Mouse (Mus musculus) myocyte (in vitro differentiated cells): ENCODE results near the gene Gm42417. TPM values are rescaled to one million over a fixed set of nuclear protein-coding genes. Genes with fewer than 3 reads are reported as not detected.
A peak's percentile ranks its signal among the peaks of the same experiment; 100 is the strongest.

Source experiments
- H3K27me3 ChIP-seq: one replicate; pipeline ENCODE4 v1.6.1; 2011; ENCODE audit not compliant: control insufficient read depth, insufficient read depth, insufficient read length
- H3K36me3 ChIP-seq: one replicate; pipeline ENCODE4 v1.6.1; 2011; ENCODE audit not compliant: control insufficient read depth, insufficient read depth
- H3K4me2 ChIP-seq: one replicate; pipeline ENCODE4 v1.6.1; 2011; ENCODE audit warnings: low read depth, control low read depth
- H3K4me3 ChIP-seq: one replicate; pipeline ENCODE4 v1.5.1; 2011; ENCODE audit warnings: mild to moderate bottlenecking, control low read depth, moderate library complexity
- H3K79me2 ChIP-seq: one replicate; pipeline ENCODE4 v1.6.1; 2011; ENCODE audit not compliant: control insufficient read depth, insufficient read depth
- H3ac ChIP-seq: one replicate; pipeline ENCODE4 v1.6.1; 2011; ENCODE audit not compliant: control insufficient read depth, insufficient read length
- CEBPB ChIP-seq: IDR thresholded peaks from 2 replicates; pipeline ENCODE4 v1.6.1; 2011; ENCODE audit warnings: mild to moderate bottlenecking, moderate library complexity; ENCODE audit not compliant: poor library complexity, insufficient read depth, severe bottlenecking
- E2F4 ChIP-seq: IDR thresholded peaks from one replicate; pipeline ENCODE4 v1.6.1; 2011; ENCODE audit warnings: mild to moderate bottlenecking, control low read depth, moderate library complexity; ENCODE audit not compliant: insufficient read depth
- MAX ChIP-seq: IDR thresholded peaks from one replicate; pipeline ENCODE4 v1.6.1; 2011; ENCODE audit warnings: low read depth, mild to moderate bottlenecking, control low read depth
- MYOD1 ChIP-seq, 3 experiments: IDR thresholded peaks; one replicate each; pipeline ENCODE4 v1.6.1; 2011; ENCODE audit warnings: control low read depth in 2 of 3, low read depth in 2 of 3, mild to moderate bottlenecking in 2 of 3, moderate library complexity in 1 of 3; ENCODE audit not compliant: insufficient read length in 2 of 3, control insufficient read depth in 1 of 3
- MYOG ChIP-seq, 3 experiments: IDR thresholded peaks; one replicate each; pipeline ENCODE4 v1.6.1; 2011; ENCODE audit warnings: control low read depth in 2 of 3, low read depth in 2 of 3, mild to moderate bottlenecking in 2 of 3; ENCODE audit not compliant: insufficient read length in 2 of 3, control insufficient read depth in 1 of 3, insufficient read depth in 1 of 3
- POLR2A ChIP-seq: IDR thresholded peaks from one replicate; pipeline ENCODE4 v1.6.1; 2011; ENCODE audit warnings: low read depth, mild to moderate bottlenecking, control low read depth, moderate library complexity; ENCODE audit not compliant: insufficient read length
- POLR2AphosphoS2 ChIP-seq: IDR thresholded peaks from one replicate; pipeline ENCODE4 v1.6.1; 2011; ENCODE audit warnings: low read depth, control low read depth; ENCODE audit not compliant: insufficient read length
- REST ChIP-seq: IDR thresholded peaks from one replicate; pipeline ENCODE4 v1.6.1; 2011; ENCODE audit warnings: mild to moderate bottlenecking, control low read depth, moderate library complexity; ENCODE audit not compliant: insufficient read depth, insufficient read length
- SRF ChIP-seq: IDR thresholded peaks from one replicate; pipeline ENCODE4 v1.6.1; 2011; ENCODE audit warnings: low read depth; ENCODE audit not compliant: control insufficient read depth, insufficient read length
- TCF12 ChIP-seq: IDR thresholded peaks from one replicate; pipeline ENCODE4 v1.6.1; 2011; ENCODE audit warnings: mild to moderate bottlenecking, control low read depth; ENCODE audit not compliant: poor library complexity, insufficient read depth, severe bottlenecking
- TCF3 ChIP-seq: IDR thresholded peaks from one replicate; pipeline ENCODE4 v1.6.1; 2011; ENCODE audit warnings: low read depth, control low read depth; ENCODE audit not compliant: insufficient read length
- USF1 ChIP-seq: IDR thresholded peaks from one replicate; pipeline ENCODE4 v1.6.1; 2011; ENCODE audit warnings: low read depth, mild to moderate bottlenecking, control low read depth, moderate library complexity
- polyA plus RNA-seq: library from polyadenylated mRNA; unstranded; fragments of >200 nt; fragmentation: generic; extraction: Trizol; gene quantifications from one replicate; pipeline ENCODE4 v1.2.1, GENCODE M21; 2012; ENCODE audit warnings: missing spikeins

Gene Gm42417
- polyA plus RNA-seq, 1 experiment, result 0.13 TPM

- peak within 1 kb of the TSS; percentile 98 for H3K4me2 ChIP-seq
- H3ac ChIP-seq, result peak within 1 kb of the TSS; percentile 66
- H3K79me2 ChIP-seq, result peaks cover 41% of the 10 kb centered on the region
- H3K4me3 ChIP-seq, result peak within 1 kb of the TSS; percentile 99
- TF ChIP-seq POLR2A, result peak; percentile 54
- TF ChIP-seq SRF, result no peak
- TF ChIP-seq MYOG (IDR thresholded peaks at IDR 0.05; ENCODE audit: control insufficient read depth in 1 of 3, insufficient read depth in 1 of 3, insufficient read length in 2 of 3, low read depth in 2 of 3), result peak in 1 of 3 experiments; percentile 37
- TF ChIP-seq POLR2AphosphoS2, result peak; percentile 53
- no peaks in the 10 kb centered on the region for H3K27me3 ChIP-seq
- H3K36me3 ChIP-seq, result peaks cover 15% of the 10 kb centered on the region
Observed at GRCm38 (mm10) chr1:36558031-36558993, 19.1 kb upstream of the Gm42417 start, which contains the start of gene Sema4c. Sema4c (minus strand) TSS chr1:36558349.

- H3K4me2 ChIP-seq, result peak overlapping the region; percentile 51
- peaks cover 22% of the 10 kb centered on the region for H3K36me3 ChIP-seq
- no peaks in the 10 kb centered on the region for H3K27me3 ChIP-seq
- peak overlapping the region; percentile 66 for H3ac ChIP-seq
- H3K4me3 ChIP-seq, result peak overlapping the region; percentile 99
- H3K79me2 ChIP-seq, result peaks cover 41% of the 10 kb centered on the region
- peak in 1 of 3 experiments; percentile 65 for TF ChIP-seq MYOD1 (IDR thresholded peaks at IDR 0.05; ENCODE audit: control insufficient read depth in 1 of 3, insufficient read length in 2 of 3, low read depth in 2 of 3)
- TF ChIP-seq REST, result peak; percentile 5
- no peak for TF ChIP-seq POLR2A
- TF ChIP-seq POLR2AphosphoS2, result peak; percentile 31
- TF ChIP-seq MYOG (IDR thresholded peaks at IDR 0.05; ENCODE audit: control insufficient read depth in 1 of 3, insufficient read depth in 1 of 3, insufficient read length in 2 of 3, low read depth in 2 of 3), result peak in 2 of 3 experiments; percentile 26 to 83
- TF ChIP-seq USF1, result no peak
- TF ChIP-seq TCF3, result no peak
Observed at GRCm38 (mm10) chr1:36557457-36558011, 18.3 kb upstream of the Gm42417 start.

GRCm38 (mm10) chr1:36556553-36557456 is 17.6 kb upstream of the Gm42417 start:
- Histone ChIP-seq H3K4me3 (peak overlapping the region; percentile 99), H3K27me3 (no peaks in the 10 kb centered on the region), H3ac (peak overlapping the region; percentile 66), H3K79me2 (peaks cover 41% of the 10 kb centered on the region), H3K36me3 (peaks cover 29% of the 10 kb centered on the region), H3K4me2 (peak overlapping the region; percentile 93)
- no peak for TF ChIP-seq MAX
- no peak for TF ChIP-seq MYOD1 (IDR thresholded peaks at IDR 0.05; ENCODE audit: control insufficient read depth in 1 of 3, insufficient read length in 2 of 3, low read depth in 2 of 3)
- no peak for TF ChIP-seq MYOG (IDR thresholded peaks at IDR 0.05; ENCODE audit: control insufficient read depth in 1 of 3, insufficient read depth in 1 of 3, insufficient read length in 2 of 3, low read depth in 2 of 3)
- no peak for TF ChIP-seq REST
- peak; percentile 68 for TF ChIP-seq POLR2AphosphoS2
- TF ChIP-seq TCF12, result no peak
- TF ChIP-seq USF1, result no peak
- TF ChIP-seq POLR2A, result peak; percentile 72
- TF ChIP-seq SRF, result no peak
- no peak for TF ChIP-seq TCF3
- TF ChIP-seq E2F4, result peak; percentile 46
- 0 out of 2 replicates have a peak, but pooled peaks have one; percentile 34 for TF ChIP-seq CEBPB

GRCm38 (mm10) chr1:36555798-36556395 is 16.7 kb upstream of the Gm42417 start:
- no peaks in the 10 kb centered on the region for H3K27me3 ChIP-seq
- H3ac ChIP-seq, result peak overlapping the region; percentile 66
- H3K4me3 ChIP-seq, result peak overlapping the region; percentile 99
- TF ChIP-seq MYOD1 (IDR thresholded peaks at IDR 0.05; ENCODE audit: control insufficient read depth in 1 of 3, insufficient read length in 2 of 3, low read depth in 2 of 3) (no peak), POLR2A (no peak), E2F4 (no peak), MAX (no peak), REST (no peak), TCF12 (no peak)
- H3K36me3 ChIP-seq, result peaks cover 38% of the 10 kb centered on the region
- H3K79me2 ChIP-seq, result peaks cover 43% of the 10 kb centered on the region
- peak overlapping the region; percentile 93 for H3K4me2 ChIP-seq
